Mouse (Mus musculus) kidney, adult 18-20 months (tissue): ENCODE measurements around the gene Arl4d.
"Not testable (repeated sequence)": the region's sequence is repeated elsewhere in the genome, so short reads cannot be mapped to it uniquely, and the experiment has no call there.

Experiments used
- DNase-seq: peaks from one replicate; pipeline ENCODE4 v3.0.0; 2021

Arl4d gene

GRCm38 (mm10) chr11:101664825-101665635 is at the start of gene Arl4d:
Gene Arl4d, plus strand, starts transcription at chr11:101665541.
- peak; percentile 97 for DNase-seq

GRCm38 (mm10) chr11:101616104-101616503 is 49.2 kb upstream of the Arl4d start:
- no peak for DNase-seq

GRCm38 (mm10) chr11:101616948-101617767 is 48.2 kb upstream of the Arl4d start:
- DNase-seq = no peak

- no peak for DNase-seq
Measured at GRCm38 (mm10) chr11:101617849-101618248, 47.5 kb upstream of the Arl4d start.

GRCm38 (mm10) chr11:101618596-101618995 is 46.7 kb upstream of the Arl4d start:
- no peak for DNase-seq

GRCm38 (mm10) chr11:101620022-101620655 is 45.2 kb upstream of the Arl4d start:
- DNase-seq = not testable (repeated sequence)

GRCm38 (mm10) chr11:101626649-101626994 is 38.7 kb upstream of the Arl4d start:
- DNase-seq = no peak

GRCm38 (mm10) chr11:101626995-101627856 is 38.1 kb upstream of the Arl4d start, which contains the start of gene Rdm1:
Gene Rdm1, plus strand, starts transcription at chr11:101627195.
- peak; percentile 86 for DNase-seq

GRCm38 (mm10) chr11:101627857-101628559 is 37.3 kb upstream of the Arl4d start:
- peak; percentile 88 for DNase-seq

GRCm38 (mm10) chr11:101628733-101629417 is 36.5 kb upstream of the Arl4d start:
- not testable (repeated sequence) for DNase-seq

- DNase-seq = peak; percentile 49
Measured at GRCm38 (mm10) chr11:101635660-101636059, 29.7 kb upstream of the Arl4d start.

GRCm38 (mm10) chr11:101639761-101640160 is 25.6 kb upstream of the Arl4d start:
- DNase-seq = no peak

- DNase-seq = peak; percentile 85
Measured at GRCm38 (mm10) chr11:101640857-101641709, 24.3 kb upstream of the Arl4d start.

GRCm38 (mm10) chr11:101641710-101642642 is 23.4 kb upstream of the Arl4d start:
- DNase-seq = peak; percentile 43

- no peak for DNase-seq
Measured at GRCm38 (mm10) chr11:101642931-101643330, 22.4 kb upstream of the Arl4d start.

- no peak for DNase-seq
Measured at GRCm38 (mm10) chr11:101644591-101644990, 20.8 kb upstream of the Arl4d start.

GRCm38 (mm10) chr11:101645043-101645410 is 20.3 kb upstream of the Arl4d start:
- DNase-seq = not testable (repeated sequence)

- peak; percentile 81 for DNase-seq
Measured at GRCm38 (mm10) chr11:101645411-101646282, 19.7 kb upstream of the Arl4d start.
